Mouse (Mus musculus) central nervous system, embryonic 14 days (tissue): ENCODE results near the gene Mslnl. TPM values are rescaled to one million over a fixed set of nuclear protein-coding genes. Genes with fewer than 3 reads are reported as not detected.

Experiments used
- polyA plus RNA-seq: library from polyadenylated mRNA; depleted of rRNA; stranded (reverse); fragments of >200 nt; gene quantifications from 2 replicates; pipeline ENCODE4 v1.2.3, GENCODE M21; 2012; rRNA removed

Gene Mslnl
- 0.11 and 0.15 TPM in 2 replicates for polyA plus RNA-seq

DNA sequence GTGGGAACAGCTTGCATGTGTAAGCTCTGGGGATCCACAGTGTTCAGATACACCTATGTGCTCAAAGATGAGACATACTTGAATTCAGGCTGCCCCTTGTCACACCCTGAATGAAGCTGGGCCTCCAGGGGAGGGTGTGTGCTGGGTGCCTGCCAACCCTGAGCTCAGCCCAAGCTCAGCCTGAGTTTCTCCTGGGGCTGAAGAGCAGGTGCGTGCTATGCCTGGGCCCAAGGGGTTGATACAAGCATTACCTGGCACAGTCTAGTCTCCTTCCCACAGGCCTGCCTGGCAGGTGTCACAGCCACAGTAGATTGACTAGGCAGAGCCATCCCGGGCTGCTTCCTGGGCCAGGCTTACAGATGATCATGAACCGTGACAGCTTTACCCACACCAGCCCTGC lies at the start of gene Mslnl:
Gene Mslnl, plus strand, starts transcription at position 298 of the 400 bp plus-strand sequence.

DNA sequence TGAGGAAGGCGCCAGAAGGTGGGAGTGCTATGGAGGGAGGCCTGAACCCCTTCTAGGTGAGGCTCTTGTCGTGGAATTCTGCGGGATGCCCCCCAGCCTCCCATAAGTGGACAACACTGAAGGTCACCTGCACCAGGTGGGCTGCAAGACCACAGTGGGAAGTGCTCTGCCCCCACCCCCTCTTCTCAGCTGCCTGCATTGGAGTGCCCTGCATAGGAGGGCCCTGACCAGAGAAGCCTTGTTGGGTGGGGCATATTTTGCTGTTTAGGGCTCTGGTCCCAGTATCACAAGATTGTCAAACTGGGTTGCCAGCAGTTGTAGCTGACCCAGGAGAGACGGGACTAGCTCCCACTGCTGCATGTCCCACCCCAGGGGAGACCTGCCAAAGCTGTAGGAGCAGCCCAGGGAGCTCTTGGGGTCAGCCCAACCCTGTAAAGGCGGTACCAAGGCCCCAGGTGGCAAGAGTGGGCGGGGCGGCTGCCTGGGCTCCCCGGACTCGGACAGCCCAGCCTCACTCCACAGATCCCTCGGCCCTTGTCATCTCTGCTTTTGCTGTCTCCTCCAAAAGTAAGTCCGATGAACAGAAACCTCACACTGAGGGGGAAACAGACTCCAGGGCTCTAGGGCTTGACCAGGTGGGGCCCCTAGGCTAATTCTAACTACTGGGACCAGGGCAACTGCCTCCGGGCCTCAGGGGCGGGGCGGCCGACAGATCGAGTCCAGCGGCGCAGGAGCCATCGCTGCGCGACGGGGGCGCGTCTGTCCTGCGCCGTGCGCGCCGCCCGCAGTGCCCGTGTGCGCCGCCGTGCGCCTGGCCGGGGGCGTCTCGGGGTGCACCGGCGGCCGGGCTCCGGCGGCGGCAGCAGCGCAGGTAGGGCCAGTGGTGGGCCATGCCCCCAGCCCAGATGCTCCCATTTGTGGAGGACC lies 18.9 kb upstream of the Mslnl start, which contains the start of gene Gng13:
Gene Gng13, plus strand, starts transcription at position 461 of the 927 bp plus-strand sequence.

DNA sequence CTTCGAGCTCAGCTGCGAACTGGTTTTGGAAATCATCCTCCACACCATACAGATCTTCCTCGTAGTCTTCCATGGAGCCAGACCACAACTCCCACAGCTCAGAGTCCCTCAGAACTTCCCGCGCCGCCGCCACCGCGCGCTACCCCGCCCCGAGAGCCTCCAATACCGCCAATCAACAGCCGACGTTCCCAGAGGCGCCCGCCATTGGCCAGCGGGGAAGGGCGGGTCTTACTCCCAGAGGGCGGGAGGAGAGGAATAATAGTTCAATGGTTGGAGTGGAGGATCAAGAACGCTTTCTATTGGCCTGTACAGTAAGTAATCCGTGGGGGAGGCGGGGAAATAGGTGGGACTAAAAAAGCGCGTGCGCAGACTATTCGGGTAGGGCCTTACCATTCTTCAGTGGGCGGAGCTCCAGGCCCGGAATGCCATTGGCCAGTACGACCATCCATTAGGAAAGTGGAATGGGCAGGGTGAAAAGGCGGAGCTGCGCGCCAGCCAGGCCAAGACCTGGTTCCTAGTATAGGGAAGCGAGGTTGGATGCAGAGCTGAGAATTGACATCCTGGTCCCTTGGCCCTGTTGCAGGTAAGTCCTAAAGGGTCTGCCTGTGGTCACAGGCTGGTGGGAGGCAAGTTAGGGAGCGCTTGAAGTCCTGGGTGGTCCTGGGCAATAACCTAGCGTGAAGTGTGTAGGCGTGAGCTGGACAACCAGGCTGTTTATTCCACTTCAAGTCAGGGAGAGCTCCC lies 8.4 kb upstream of the Mslnl start, which contains the start of the genes Chtf18 and Rpusd1:
Gene Chtf18, minus strand, starts transcription at position 155 of the 744 bp plus-strand sequence.
Gene Rpusd1, plus strand, starts transcription at position 406 of the 744 bp plus-strand sequence.

GRCm38 (mm10) chr17:25754241-25754640 lies 18.4 kb downstream of the Mslnl start, which contains the start of gene Msln:
Msln (minus strand) TSS chr17:25754378.

GRCm38 (mm10) chr17:25773549-25774120 lies 37.8 kb downstream of the Mslnl start, which contains the start of gene Narfl:
Narfl (plus strand) TSS chr17:25773776.

GRCm38 (mm10) chr17:25785281-25785745 lies 49.5 kb downstream of the Mslnl start, which contains the start of gene Haghl:
Haghl (minus strand) TSS chr17:25785673.

GRCm38 (mm10) chr17:25786280-25786679 lies 50.4 kb downstream of the Mslnl start, which contains the start of gene Ccdc78:
Ccdc78 (plus strand) TSS chr17:25786580.

DNA sequence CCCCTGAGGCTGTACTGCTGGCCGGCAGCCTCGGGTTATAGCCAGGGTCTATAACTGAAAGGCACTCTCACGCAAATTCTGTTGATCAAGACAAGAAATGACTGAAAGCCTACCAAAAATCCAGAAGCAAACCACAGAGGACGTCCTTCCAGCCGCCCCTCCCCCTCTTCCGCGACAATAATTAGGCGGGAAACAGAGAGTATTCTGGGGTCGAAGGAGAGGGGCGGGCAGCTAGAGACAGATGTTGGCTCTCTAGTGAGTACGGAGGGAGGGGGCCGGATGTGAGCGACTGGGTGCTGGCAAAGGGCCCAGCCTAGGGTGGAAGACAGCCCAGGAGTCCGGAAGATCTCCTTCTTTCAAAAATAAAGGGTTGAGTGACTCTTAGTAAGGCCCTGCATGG lies 56.8 kb downstream of the Mslnl start, which contains the start of gene Fam173a:
Gene Fam173a, minus strand, starts transcription at position 287 of the 400 bp plus-strand sequence.

GRCm38 (mm10) chr17:25795609-25796092 lies 59.8 kb downstream of the Mslnl start, which contains the start of gene AC134908.4:
AC134908.4 (minus strand) TSS chr17:25795659.

DNA sequence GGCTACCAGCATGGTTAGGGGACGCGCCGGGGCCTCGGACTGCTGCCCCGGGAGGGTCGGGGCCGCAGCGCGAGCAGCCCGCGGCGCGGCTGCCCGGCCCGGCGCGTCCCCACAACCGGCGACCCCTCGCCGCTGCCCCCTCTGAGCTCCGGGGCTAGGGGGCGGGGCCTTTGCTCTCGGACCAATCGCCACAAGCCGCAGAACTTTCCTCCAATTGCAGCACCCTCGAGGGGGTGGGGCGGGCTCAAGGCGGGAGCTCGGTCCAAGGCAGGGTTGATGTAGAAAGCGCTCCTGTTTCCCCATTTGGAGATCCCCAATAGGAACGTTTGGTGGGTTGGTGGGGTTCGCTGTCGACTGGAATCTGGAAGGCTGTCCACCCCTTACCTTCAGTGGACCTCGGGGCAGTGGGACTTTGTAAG lies 61.1 kb downstream of the Mslnl start, which contains the start of gene Metrn:
Gene Metrn, minus strand, starts transcription at position 186 of the 419 bp plus-strand sequence.

Other genes starting within 250 kb of the Mslnl start
- gene Sstr5, start 238.8 kb upstream of the Mslnl start, polyA plus RNA-seq: 0.15 TPM in 2 replicates
- gene Sox8, start 165.4 kb upstream of the Mslnl start, polyA plus RNA-seq: 11.4 and 14.6 TPM in 2 replicates
- 10.7 and 12.7 TPM in 2 replicates for gene Lmf1, start 157.0 kb upstream of the Mslnl start, polyA plus RNA-seq
- gene Gng13, start 18.9 kb upstream of the Mslnl start, polyA plus RNA-seq: 1.1 and 2.1 TPM in 2 replicates
- gene Chtf18, start 8.6 kb upstream of the Mslnl start, polyA plus RNA-seq: 16.3 and 17.3 TPM in 2 replicates
- gene Rpusd1, start 8.4 kb upstream of the Mslnl start, polyA plus RNA-seq: 44.1 and 45.9 TPM in 2 replicates
- gene Msln, start 18.3 kb downstream of the Mslnl start, polyA plus RNA-seq: 0.14 and 0.25 TPM in 2 replicates
- 25.3 and 26.7 TPM in 2 replicates for gene Narfl, start 37.7 kb downstream of the Mslnl start, polyA plus RNA-seq
- gene Haghl, start 49.6 kb downstream of the Mslnl start, polyA plus RNA-seq: 214 and 220 TPM in 2 replicates
- gene Ccdc78, start 50.5 kb downstream of the Mslnl start, polyA plus RNA-seq: 0.04 and 0.11 TPM in 2 replicates
- gene Fam173a, start 56.9 kb downstream of the Mslnl start, polyA plus RNA-seq: 106 and 110 TPM in 2 replicates
- gene AC134908.4, start 59.6 kb downstream of the Mslnl start, polyA plus RNA-seq: 0.18 TPM in 1 of 2 replicates, not detected in the other
- gene Metrn, start 61.1 kb downstream of the Mslnl start, polyA plus RNA-seq: 101 TPM in 2 replicates
- 64.6 and 64.7 TPM in 2 replicates for gene Fbxl16, start 73.0 kb downstream of the Mslnl start, polyA plus RNA-seq
- 48.6 and 49.3 TPM in 2 replicates for gene Wdr24, start 87.6 kb downstream of the Mslnl start, polyA plus RNA-seq
- 82.0 and 84.1 TPM in 2 replicates for gene Jmjd8, start 92.8 kb downstream of the Mslnl start, polyA plus RNA-seq
- 303 and 324 TPM in 2 replicates for gene Stub1, start 97.4 kb downstream of the Mslnl start, polyA plus RNA-seq
- 51.1 and 59.5 TPM in 2 replicates for gene Rhbdl1, start 101.3 kb downstream of the Mslnl start, polyA plus RNA-seq
- 27.5 and 27.9 TPM in 2 replicates for gene Gm20683, start 105.7 kb downstream of the Mslnl start, polyA plus RNA-seq
- 94.8 and 98.3 TPM in 2 replicates for gene Rhot2, start 108.8 kb downstream of the Mslnl start, polyA plus RNA-seq
- 57.9 and 59.3 TPM in 2 replicates for gene Wdr90, start 125.5 kb downstream of the Mslnl start, polyA plus RNA-seq
- gene Mcrip2, start 132.7 kb downstream of the Mslnl start, polyA plus RNA-seq: 10.1 and 10.9 TPM in 2 replicates
- 71.8 and 76.2 TPM in 2 replicates for gene Mettl26, start 139.0 kb downstream of the Mslnl start, polyA plus RNA-seq
- 0.86 and 1.0 TPM in 2 replicates for gene Wfikkn1, start 144.8 kb downstream of the Mslnl start, polyA plus RNA-seq
- gene Rab40c, start 183.7 kb downstream of the Mslnl start, polyA plus RNA-seq: 70.6 and 80.8 TPM in 2 replicates
- 95.7 and 101 TPM in 2 replicates for gene Pigq, start 208.9 kb downstream of the Mslnl start, polyA plus RNA-seq
- 0.11 and 0.34 TPM in 2 replicates for gene Nhlrc4, start 208.9 kb downstream of the Mslnl start, polyA plus RNA-seq
- gene A930017K11Rik, start 216.5 kb downstream of the Mslnl start, polyA plus RNA-seq: 0.41 and 0.68 TPM in 2 replicates
- gene Capn15, start 249.8 kb downstream of the Mslnl start, polyA plus RNA-seq: 43.8 and 45.6 TPM in 2 replicates